Mouse (Mus musculus): ENCODE results near the gene Lrrtm3. TPM values are rescaled to one million over a fixed set of nuclear protein-coding genes. Genes with fewer than 3 reads are reported as not detected.

The Lrrtm3 gene
- total RNA-seq (2021) = under 1 TPM; 0.44 to 0.73 TPM

DNA sequence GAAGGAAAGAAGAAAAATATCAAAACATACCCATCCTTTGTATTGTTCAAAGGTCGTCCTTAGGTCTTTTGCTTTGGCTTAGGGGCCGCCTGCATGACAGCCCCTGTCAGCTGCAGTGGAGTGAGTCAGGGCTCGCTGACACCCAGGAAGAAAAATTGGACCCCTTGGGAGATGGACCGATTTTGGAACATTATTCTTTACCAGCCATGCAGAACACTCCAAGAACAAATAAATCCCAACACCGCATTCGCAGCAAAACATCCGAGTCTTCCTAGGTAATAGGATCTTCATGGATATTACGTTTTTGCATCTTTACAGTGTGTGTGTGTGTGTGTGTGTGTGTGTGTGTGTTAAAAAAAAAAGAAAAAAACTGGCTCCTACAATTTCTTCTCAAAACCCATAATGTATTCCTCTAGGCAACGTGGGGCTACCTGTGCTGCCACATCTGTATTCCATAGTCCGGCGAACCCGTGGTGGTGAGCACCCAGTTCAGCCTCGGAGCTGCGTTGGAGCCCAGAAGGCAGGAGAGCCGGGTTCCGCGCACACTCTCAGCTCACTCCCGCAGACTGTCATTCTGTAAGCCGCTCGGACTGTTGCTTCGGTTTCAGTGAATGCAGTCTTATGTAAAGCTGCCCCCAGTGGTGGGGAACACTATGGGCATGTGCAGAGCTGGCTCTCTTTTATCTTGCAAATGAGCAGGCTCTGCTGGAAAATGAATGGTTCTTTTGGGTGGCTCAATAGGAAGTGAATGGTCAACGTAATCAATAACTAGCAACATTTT is at the start of gene Lrrtm3:
TSS of gene Lrrtm3 (minus strand) at position 598 of the 781 bp plus-strand sequence.
- intact Hi-C loops (cut with DNase I) = loop anchor here (5.0 to 10.0 kb wide), 4 partner anchors 185 to 665 kb away; no protein-coding TSS in a partner anchor
- DNase-seq = peak; percentile 14 to 16

DNA sequence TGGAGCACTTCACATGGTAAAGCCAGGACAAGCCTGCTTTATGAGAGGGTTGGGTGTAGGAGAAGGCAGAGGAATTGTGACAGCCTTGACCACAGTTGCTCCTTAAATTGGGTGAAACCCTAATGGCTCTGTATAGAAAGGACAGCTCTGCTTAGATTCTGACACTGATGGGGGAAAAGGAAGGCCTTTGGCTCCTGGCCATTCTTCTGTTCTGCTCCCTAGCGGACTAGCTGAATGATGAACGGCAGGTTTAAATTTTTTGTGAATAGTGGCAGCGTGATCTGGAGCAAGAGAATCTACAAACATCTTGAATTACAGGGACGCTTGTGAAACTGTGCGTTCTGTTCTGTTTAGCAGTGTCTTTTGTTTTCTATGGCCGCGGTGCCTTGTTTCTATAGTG is 45.4 kb upstream of the Lrrtm3 start:
- DNase-seq = no peak
- intact Hi-C loops (cut with DNase I) = no loop called here

DNA sequence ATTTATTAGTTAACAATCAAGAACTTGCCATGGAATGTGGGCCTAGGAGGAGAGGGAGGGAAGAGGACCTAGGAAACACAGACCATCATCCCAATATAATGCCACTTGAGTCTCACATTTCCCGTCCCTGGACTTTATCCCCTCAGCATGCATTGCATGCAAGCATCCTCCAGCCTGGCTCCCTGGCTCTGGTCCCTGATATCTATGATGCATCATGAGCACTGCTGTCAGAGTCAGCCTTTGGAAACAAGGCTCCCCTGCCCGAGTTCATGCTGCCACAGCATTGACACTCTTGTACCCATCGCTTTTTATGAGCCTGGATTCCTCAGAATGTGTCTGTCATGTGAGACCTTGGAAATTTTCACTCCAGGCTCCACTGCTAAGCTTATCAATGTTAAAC is 43.4 kb upstream of the Lrrtm3 start:
- intact Hi-C loops (cut with DNase I) = no loop called here
- DNase-seq = no peak

DNA sequence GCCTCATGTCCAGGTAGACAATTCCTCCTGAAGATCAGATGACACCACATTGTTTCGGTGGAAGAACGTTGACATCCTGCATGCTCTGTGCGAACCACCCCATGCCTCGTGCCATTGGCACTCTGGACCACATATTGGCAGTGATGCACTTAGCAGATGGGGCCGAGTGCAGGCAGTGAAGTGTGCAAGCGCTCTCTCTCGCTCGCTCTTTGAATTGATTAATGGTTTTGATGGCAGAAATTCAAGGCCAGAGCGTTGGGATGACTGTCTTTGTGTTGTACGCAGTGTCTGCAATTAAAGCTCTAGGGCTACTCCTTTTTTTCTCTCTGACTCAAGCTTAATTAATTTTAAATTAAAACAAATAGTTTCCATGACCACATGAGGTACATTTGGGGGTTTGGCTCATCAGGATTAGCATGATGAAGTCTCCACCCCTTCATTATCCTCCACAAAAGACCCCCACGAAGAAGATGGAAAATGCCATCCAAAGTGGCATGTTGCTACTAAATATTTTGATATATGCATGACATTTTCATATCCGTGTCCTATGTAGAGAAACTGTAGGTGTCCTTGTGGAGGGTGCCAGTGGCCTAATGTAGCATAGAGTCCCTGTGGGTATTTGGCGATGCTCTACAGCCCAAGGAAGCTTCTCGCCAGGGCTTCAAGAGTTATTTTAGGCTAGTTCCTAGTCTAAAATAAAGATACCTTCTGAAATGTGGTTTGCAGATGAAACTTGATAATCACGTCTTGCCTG is 40.5 kb upstream of the Lrrtm3 start:
- no peak for DNase-seq
- intact Hi-C loops (cut with DNase I) = no loop called here

GRCm38 (mm10) chr10:64118833-64119232 is 28.8 kb upstream of the Lrrtm3 start:
- intact Hi-C loops (cut with DNase I) = no loop called here
- no peak for DNase-seq

DNA sequence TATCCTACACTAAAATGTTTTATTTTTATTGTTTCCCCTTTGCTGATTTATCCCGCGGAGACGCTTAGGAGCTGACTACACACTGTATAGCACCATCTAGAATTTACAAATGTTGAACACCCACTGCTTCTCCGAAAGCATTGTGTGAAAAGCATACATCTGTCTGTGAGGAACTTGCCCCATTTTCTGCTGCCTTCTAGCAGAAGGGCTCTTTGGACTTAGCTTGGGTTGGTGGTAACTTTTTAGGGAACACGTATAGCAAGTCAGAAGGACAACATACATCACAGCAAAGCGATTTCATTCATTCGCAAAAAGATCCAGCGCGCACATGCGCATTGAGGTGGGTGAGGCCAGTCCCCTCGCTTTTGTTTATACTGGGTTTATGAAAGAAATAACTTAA is 25.2 kb upstream of the Lrrtm3 start:
- DNase-seq = no peak
- intact Hi-C loops (cut with DNase I) = no loop called here

DNA sequence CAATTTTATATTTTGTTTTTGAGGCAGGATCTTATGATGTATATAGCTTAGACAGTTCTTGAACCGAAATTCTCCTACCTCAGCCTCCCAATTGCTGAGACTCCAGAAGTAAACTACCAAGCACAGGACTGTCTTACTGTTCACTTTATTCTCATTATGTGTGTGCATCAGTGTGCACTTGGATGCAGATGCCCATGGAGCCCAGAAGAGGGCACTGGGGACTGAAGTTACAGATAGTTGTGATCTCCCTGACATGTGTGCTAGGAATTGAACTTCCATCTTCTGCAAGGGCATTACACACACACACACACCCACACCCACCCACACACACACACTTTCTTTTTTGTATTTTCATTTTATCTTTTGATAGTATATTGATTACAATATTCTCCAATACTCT is 6.5 kb upstream of the Lrrtm3 start:
- intact Hi-C loops (cut with DNase I) = no loop called here

GRCm38 (mm10) chr10:64088774-64089460 is 1.2 kb downstream of the Lrrtm3 start:
- no peak for DNase-seq
- intact Hi-C loops (cut with DNase I) = loop anchor here (5.0 to 10.0 kb wide), 4 partner anchors 186 to 666 kb away; no protein-coding TSS in a partner anchor

More for the DNA sequence above, 6.5 kb upstream of the Lrrtm3 start:
- no peak for DNase-seq

- DNase-seq = no peak
Measured at GRCm38 (mm10) chr10:64087936-64088773, 1.9 kb downstream of the Lrrtm3 start.

GRCm38 (mm10) chr10:64087521-64087920 is 2.6 kb downstream of the Lrrtm3 start:
- intact Hi-C loops (cut with DNase I) = loop anchor here (5.0 to 10.0 kb wide), 4 partner anchors 187 to 667 kb away; no protein-coding TSS in a partner anchor
- no peak for DNase-seq

More at GRCm38 (mm10) chr10:64087936-64088773, 1.9 kb downstream of the Lrrtm3 start:
- intact Hi-C loops (cut with DNase I) = loop anchor here (5.0 to 10.0 kb wide), 4 partner anchors 187 to 667 kb away; no protein-coding TSS in a partner anchor

DNA sequence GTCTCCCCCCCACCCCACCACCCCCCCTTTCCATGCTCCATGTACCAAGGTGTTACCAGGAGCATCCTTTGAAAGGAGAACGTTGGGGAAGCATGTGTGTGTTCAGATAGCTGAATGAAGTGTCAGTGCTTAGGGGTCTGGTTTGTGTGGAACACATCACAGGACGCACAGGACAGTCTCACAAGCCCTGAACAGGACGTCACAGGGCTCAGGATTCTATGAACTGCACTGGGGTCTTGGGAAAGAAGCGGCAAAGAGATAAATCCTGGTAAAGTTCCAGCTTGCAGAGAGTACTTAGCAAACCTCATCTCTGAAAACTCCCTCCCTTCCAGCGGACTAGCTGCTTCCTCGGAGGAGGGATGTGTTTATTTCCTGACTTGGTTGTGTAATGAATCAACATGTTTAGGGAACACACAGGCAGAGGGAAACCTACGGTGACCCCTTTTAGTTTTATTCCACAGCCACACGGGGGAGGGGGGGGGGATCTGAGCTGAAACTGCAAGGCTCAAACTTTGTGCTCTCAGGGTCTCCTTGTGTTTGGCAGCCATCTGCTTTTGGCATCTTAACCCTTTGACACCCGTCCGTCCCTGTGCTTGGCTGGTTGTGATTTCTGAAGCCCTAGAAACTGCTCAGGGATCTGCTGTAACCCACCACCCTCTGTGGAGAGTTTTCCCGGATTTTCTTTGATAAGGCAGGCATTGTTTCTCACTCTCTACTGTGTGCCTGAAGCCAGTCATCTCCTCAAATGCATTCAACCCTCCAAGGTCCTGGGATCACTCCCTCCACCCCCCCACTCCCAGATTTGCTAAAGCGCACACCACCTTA is 3.3 kb downstream of the Lrrtm3 start:
- intact Hi-C loops (cut with DNase I) = loop anchor here (5.0 to 10.0 kb wide), 4 partner anchors 188 to 668 kb away; no protein-coding TSS in a partner anchor
- no peak for DNase-seq

GRCm38 (mm10) chr10:64086183-64086566 is 3.9 kb downstream of the Lrrtm3 start:
- intact Hi-C loops (cut with DNase I) = loop anchor here (5.0 to 10.0 kb wide), 4 partner anchors 189 to 669 kb away; no protein-coding TSS in a partner anchor
- DNase-seq = no peak

DNA sequence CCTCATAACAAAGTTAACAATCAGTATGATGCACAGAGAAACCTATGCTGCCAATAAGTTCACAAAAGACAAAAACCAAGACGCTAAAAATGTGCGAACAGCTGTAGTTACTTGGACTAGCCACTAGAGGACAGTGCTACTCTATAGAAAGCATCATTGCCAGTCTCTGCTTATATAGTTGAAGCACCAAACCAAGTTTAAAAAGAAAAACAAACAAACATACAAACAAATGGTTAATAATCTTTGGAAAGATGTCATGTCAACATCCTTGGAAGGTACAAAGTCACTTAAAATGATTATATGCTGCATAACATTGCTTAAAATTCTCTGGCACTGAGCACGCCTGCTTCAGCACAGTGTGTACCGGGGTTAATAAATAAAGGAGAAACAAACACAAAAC is 5.6 kb downstream of the Lrrtm3 start:
- no peak for DNase-seq
- intact Hi-C loops (cut with DNase I) = loop anchor here (10.0 kb wide), 3 partner anchors 190 to 670 kb away; no protein-coding TSS in a partner anchor

GRCm38 (mm10) chr10:64083813-64084212 is 6.3 kb downstream of the Lrrtm3 start:
- DNase-seq = no peak
- intact Hi-C loops (cut with DNase I) = loop anchor here (10.0 kb wide), 3 partner anchors 191 to 671 kb away; no protein-coding TSS in a partner anchor

DNA sequence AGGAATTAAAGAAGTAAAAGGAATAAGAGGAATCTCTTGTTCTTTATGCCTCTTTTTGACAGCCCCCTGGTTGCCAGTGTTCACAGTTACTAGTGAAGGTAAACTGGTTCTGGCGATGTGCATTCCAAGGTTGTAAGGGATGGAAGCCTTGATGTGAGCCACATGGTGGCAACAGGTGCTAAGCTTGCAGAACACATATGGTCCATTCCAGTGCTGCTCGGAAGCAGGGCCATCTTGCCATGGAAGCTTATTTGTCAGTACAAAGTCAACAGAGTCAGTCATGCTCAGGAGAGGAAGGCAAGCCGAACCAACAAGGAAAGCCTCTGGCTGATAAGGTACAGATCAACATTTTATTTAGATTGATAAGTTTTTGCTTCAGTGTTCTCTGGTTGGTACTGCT is 7.7 kb downstream of the Lrrtm3 start:
- DNase-seq = no peak
- intact Hi-C loops (cut with DNase I) = loop anchor here (10.0 kb wide), 3 partner anchors 192 to 672 kb away; no protein-coding TSS in a partner anchor

DNA sequence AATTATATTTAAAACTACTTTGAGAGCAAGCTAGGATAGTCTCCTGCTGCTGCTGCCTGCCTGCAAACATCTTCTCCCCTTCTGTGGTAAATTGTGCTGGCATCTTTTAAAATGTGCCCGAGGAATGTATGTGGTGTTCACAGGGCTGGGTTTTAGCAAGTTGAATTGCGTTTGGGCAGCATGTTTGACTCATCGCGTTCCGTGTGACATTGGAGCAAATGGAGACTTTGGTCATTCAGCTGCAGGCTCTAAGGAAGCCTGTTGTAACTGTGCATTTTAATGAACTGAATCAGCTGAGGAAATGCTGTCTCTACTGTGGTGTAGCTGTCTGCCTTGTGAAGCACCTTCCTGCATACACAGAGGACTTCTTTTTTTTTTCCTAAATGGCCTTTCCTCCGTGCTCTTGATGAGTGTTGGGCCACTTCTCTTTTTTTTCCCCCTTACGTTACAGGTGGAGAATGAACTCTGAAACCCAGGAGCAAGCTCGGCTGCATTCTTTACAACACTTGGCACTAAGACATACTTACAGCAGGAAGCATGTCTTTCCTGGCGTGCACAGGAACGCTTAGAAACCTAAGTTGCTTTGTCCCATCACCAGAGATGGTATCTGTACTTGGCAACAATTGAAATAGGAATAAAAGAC is 13.5 kb downstream of the Lrrtm3 start:
- intact Hi-C loops (cut with DNase I) = no loop called here
- no peak for DNase-seq

GRCm38 (mm10) chr10:64075944-64076343 is 14.1 kb downstream of the Lrrtm3 start:
- intact Hi-C loops (cut with DNase I) = no loop called here
- DNase-seq = peak; percentile 26 to 46

DNA sequence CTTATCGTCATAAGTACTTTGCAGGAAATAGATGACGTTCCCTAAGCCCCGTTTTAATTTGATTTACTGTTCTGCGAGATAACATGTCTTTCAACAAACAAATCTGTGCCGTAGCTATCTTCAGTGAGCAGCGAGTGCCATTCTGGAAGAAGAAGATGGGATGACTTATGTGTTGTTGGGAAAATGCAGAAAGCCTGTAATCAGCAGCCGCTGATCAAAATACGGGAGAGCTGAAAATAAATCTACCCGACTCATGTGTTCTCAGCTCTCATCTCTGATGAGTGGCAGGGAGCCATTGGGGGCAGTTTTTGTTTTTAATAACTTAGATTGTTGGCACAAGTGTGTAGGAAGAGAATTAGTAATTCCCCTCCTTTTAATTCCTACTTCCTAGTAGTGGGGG is 26.4 kb downstream of the Lrrtm3 start:
- intact Hi-C loops (cut with DNase I) = no loop called here
- DNase-seq = no peak

Measured in heart, postnatal 36 days (tissue).